Mouse (Mus musculus) liver, adult 2 months (tissue): Measurements from ENCODE around the gene Slc17a9. TPM values are rescaled to one million over a fixed set of nuclear protein-coding genes. Genes with fewer than 3 reads are reported as not detected.

ENCODE experiments used
- DNase-seq: peaks from one replicate; pipeline ENCODE4 v3.0.0-alpha.2; 2011; ENCODE audit warnings: low read depth, low spot score; ENCODE audit errors: extremely low read depth
- H3K27ac ChIP-seq: fragments of 200-500 bp; replicated peaks from 2 replicates; pipeline ENCODE4 v1.5.1; 2012; ENCODE audit warnings: low read depth, mild to moderate bottlenecking, control low read depth, inconsistent platforms, low read length; ENCODE audit not compliant: insufficient read depth
- H3K27me3 ChIP-seq: fragments of 200-500 bp; 2 replicates; pipeline ENCODE4 v1.6.1; 2012; ENCODE audit warnings: mild to moderate bottlenecking, moderate library complexity, low read length, inconsistent platforms; ENCODE audit not compliant: control insufficient read depth, insufficient read depth
- H3K36me3 ChIP-seq: fragments of 200-500 bp; 2 replicates; pipeline ENCODE4 v1.6.1; 2012; ENCODE audit warnings: low read length, inconsistent platforms; ENCODE audit not compliant: control insufficient read depth, insufficient read depth
- H3K4me1 ChIP-seq: fragments of 200-500 bp; 2 replicates; pipeline ENCODE4 v1.6.1; 2011; ENCODE audit warnings: low read length; ENCODE audit not compliant: control insufficient read depth, insufficient read depth
- H3K4me3 ChIP-seq: fragments of 200-500 bp; 2 replicates; pipeline ENCODE4 v1.5.1; 2011; ENCODE audit warnings: low read depth, mild to moderate bottlenecking, control low read depth, low read length, moderate library complexity; ENCODE audit not compliant: insufficient read depth
- H3K79me2 ChIP-seq: fragments of 200-500 bp; 2 replicates; pipeline ENCODE4 v1.6.1; 2012; ENCODE audit warnings: inconsistent platforms, mild to moderate bottlenecking, low read length, moderate library complexity; ENCODE audit not compliant: control insufficient read depth, insufficient read depth
- H3K9ac ChIP-seq: fragments of 200-500 bp; 2 replicates; pipeline ENCODE4 v1.6.1; 2012; ENCODE audit warnings: low read depth, mild to moderate bottlenecking, control low read depth, inconsistent platforms, low read length
- CTCF ChIP-seq: fragments of 200-500 bp; IDR thresholded peaks from 2 replicates; pipeline ENCODE4 v1.5.1; 2011; ENCODE audit warnings: low read depth, low read length, control low read depth
- POLR2A ChIP-seq: fragments of 200-500 bp; IDR thresholded peaks from 2 replicates; pipeline ENCODE4 v1.6.1; 2011; ENCODE audit warnings: low read length, control low read depth; ENCODE audit not compliant: insufficient read depth; ENCODE audit errors: extremely low read depth
- WGBS: fragments of 180-500 bp; shearing (Covaris S2); methylation state at CpG from one replicate; pipeline ENCODE4 v1.1.7; 2018; 5-methylcytosine and 5-hydroxymethylcytosine counted together
- polyA plus RNA-seq: library from polyadenylated mRNA; depleted of rRNA; stranded (reverse); fragments of >200 nt; gene quantifications from 2 replicates; pipeline ENCODE4 v1.2.3, GENCODE M21; 2012
- total RNA-seq: library from RNA; depleted of rRNA; stranded (reverse); fragments of >200 nt; gene quantifications from 2 replicates; pipeline ENCODE4 v1.2.3, GENCODE M21; 2014

The Slc17a9 gene
- total and polyA plus RNA-seq, 2 experiments, result 3.5 to 10.9 TPM

- no peak overlapping the region for H3K27ac ChIP-seq
- no peak overlapping the region for H3K4me3 ChIP-seq
- 88% methylated on average over 7 of the region's 7 CpGs for WGBS
- no peaks in the 10 kb centered on the region for H3K79me2 ChIP-seq
- no peaks in the 10 kb centered on the region for H3K27me3 ChIP-seq
- no peaks in the 10 kb centered on the region; the same call in 1 of the 2 replicates for H3K36me3 ChIP-seq
- TF ChIP-seq POLR2A (no peak), CTCF (no peak)
- no peak for DNase-seq
- no peaks in the 10 kb centered on the region for H3K4me1 ChIP-seq
- no peak overlapping the region for H3K9ac ChIP-seq
Measured at GRCm38 (mm10) chr2:180735232-180735631, 10.2 kb downstream of the Slc17a9 start.

- no peak for DNase-seq
- TF ChIP-seq POLR2A, result no peak
- TF ChIP-seq CTCF, result no peak
- 76% methylated on average over 2 of the region's 2 CpGs for WGBS
- H3K27ac ChIP-seq, result no peak overlapping the region
- H3K4me1 ChIP-seq, result no peaks in the 10 kb centered on the region
- no peaks in the 10 kb centered on the region; the same call in 1 of the 2 replicates for H3K36me3 ChIP-seq
- H3K9ac ChIP-seq, result no peak overlapping the region
- H3K79me2 ChIP-seq, result no peaks in the 10 kb centered on the region
- H3K4me3 ChIP-seq, result no peak overlapping the region
- no peaks in the 10 kb centered on the region for H3K27me3 ChIP-seq
Measured at GRCm38 (mm10) chr2:180737984-180738383, 12.9 kb downstream of the Slc17a9 start.

DNA sequence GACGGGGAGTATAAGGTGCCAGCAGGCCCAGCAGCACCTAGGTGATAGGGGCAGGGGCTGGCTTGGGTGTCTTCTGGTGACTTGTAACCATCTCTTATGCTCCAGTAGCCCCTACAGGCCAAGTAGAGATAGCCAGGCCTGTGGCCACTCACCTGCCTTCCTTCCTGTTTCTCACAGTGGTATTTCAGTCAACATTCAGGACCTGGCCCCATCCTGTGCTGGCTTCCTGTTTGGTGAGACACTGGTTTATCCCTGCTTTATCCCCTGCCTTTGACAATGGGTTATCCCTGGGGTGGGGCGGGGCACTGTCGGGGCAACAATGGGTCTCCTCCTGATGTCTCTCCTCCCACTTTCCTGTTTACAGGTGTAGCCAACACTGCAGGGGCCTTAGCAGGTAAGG is 15.3 kb downstream of the Slc17a9 start:
- 65% methylated on average over 3 of the region's 3 CpGs for WGBS
- no peak for DNase-seq
- H3K9ac ChIP-seq, result no peak overlapping the region
- no peaks in the 10 kb centered on the region for H3K79me2 ChIP-seq
- no peaks in the 10 kb centered on the region for H3K4me1 ChIP-seq
- no peak overlapping the region for H3K4me3 ChIP-seq
- no peaks in the 10 kb centered on the region for H3K27me3 ChIP-seq
- H3K36me3 ChIP-seq, result no peaks in the 10 kb centered on the region
- no peak overlapping the region for H3K27ac ChIP-seq
- TF ChIP-seq POLR2A (no peak), CTCF (no peak)

GRCm38 (mm10) chr2:180741421-180741820 is 16.4 kb downstream of the Slc17a9 start:
- DNase-seq, result no peak
- Histone ChIP-seq H3K4me3 (no peak overlapping the region), H3K4me1 (no peaks in the 10 kb centered on the region), H3K79me2 (no peaks in the 10 kb centered on the region), H3K27ac (no peak overlapping the region), H3K36me3 (no peaks in the 10 kb centered on the region), H3K9ac (no peak overlapping the region), H3K27me3 (no peaks in the 10 kb centered on the region)
- TF ChIP-seq CTCF (no peak), POLR2A (no peak)
- 82% methylated on average over 7 of the region's 7 CpGs for WGBS

GRCm38 (mm10) chr2:180742820-180743219 is 17.8 kb downstream of the Slc17a9 start:
- Histone ChIP-seq H3K36me3 (no peaks in the 10 kb centered on the region), H3K4me1 (no peaks in the 10 kb centered on the region), H3K79me2 (no peaks in the 10 kb centered on the region), H3K4me3 (no peak overlapping the region), H3K27ac (no peak overlapping the region), H3K27me3 (no peaks in the 10 kb centered on the region), H3K9ac (no peak overlapping the region)
- DNase-seq, result no peak
- WGBS, result 81% methylated on average over 6 of the region's 6 CpGs
- TF ChIP-seq POLR2A (no peak), CTCF (no peak)

DNA sequence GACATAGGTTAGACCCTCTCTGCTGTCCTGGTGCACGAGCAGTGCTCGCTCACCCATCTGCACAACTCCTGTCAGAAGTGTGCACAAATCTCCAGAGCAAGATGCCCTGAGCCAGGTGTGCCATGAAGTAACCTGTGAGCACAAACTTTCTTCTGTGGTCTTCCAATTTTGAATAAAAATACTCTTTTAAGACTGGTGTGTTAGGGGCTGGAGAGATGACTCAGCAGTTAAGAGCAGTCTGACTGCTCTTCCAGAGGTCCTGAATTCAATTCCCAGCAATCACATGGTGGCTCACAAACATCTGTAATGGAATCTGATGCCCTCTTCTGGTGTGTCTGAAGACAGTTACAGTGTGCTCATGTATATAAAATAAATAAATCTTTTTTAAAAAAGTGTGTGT is 18.3 kb downstream of the Slc17a9 start:
- no peaks in the 10 kb centered on the region for H3K36me3 ChIP-seq
- no peak overlapping the region for H3K4me3 ChIP-seq
- no peaks in the 10 kb centered on the region for H3K79me2 ChIP-seq
- H3K4me1 ChIP-seq, result no peaks in the 10 kb centered on the region
- no peak for DNase-seq
- TF ChIP-seq POLR2A (no peak), CTCF (no peak)
- no peak overlapping the region for H3K9ac ChIP-seq
- H3K27me3 ChIP-seq, result no peaks in the 10 kb centered on the region
- H3K27ac ChIP-seq, result no peak overlapping the region
- WGBS, result 89% methylated on average over 2 of the region's 2 CpGs
